Mouse (Mus musculus) midbrain, embryonic 16.5 days (tissue): ENCODE results near the gene Cypt12. TPM values are rescaled to one million over a fixed set of nuclear protein-coding genes. Genes with fewer than 3 reads are reported as not detected.

Experiments
- ATAC-seq: fragments of 200-750 bp; cut with Nextera tagmentation; 2 replicates; pipeline ENCODE4 v1.8.0; 2017; ENCODE audit warnings: moderate TSS enrichment
- H3K27ac ChIP-seq: fragments of 300-500 bp; sonication (generic); 2 replicates; pipeline ENCODE4 v1.5.1; 2014; ENCODE audit warnings: mild to moderate bottlenecking, low read length, mixed read lengths
- H3K27me3 ChIP-seq: fragments of 300-500 bp; sonication (generic); 2 replicates; pipeline ENCODE4 v1.6.1; 2014; ENCODE audit warnings: low read depth, low read length, mixed read lengths; ENCODE audit not compliant: control insufficient read depth, insufficient read depth
- H3K36me3 ChIP-seq: fragments of 300-500 bp; sonication (generic); 2 replicates; pipeline ENCODE4 v1.6.1; 2014; ENCODE audit warnings: mild to moderate bottlenecking, low read length, moderate library complexity, mixed read lengths; ENCODE audit not compliant: control insufficient read depth, insufficient read depth
- H3K4me1 ChIP-seq: fragments of 300-500 bp; sonication (generic); 2 replicates; pipeline ENCODE4 v1.6.1; 2014; ENCODE audit warnings: mild to moderate bottlenecking, low read length, mixed read lengths; ENCODE audit not compliant: control insufficient read depth, insufficient read depth
- H3K4me2 ChIP-seq: fragments of 300-500 bp; sonication (generic); 2 replicates; pipeline ENCODE4 v1.6.1; 2014; ENCODE audit warnings: mild to moderate bottlenecking, low read length, mixed read lengths
- H3K4me3 ChIP-seq: fragments of 300-500 bp; sonication (generic); 2 replicates; pipeline ENCODE4 v1.5.1; 2014; ENCODE audit warnings: low read depth, mild to moderate bottlenecking, low read length, moderate library complexity, mixed read lengths
- H3K9ac ChIP-seq: fragments of 300-500 bp; sonication (generic); 2 replicates; pipeline ENCODE4 v1.6.1; 2014; ENCODE audit warnings: low read depth, low read length, mixed read lengths
- H3K9me3 ChIP-seq: fragments of 300-500 bp; sonication (generic); replicated peaks from 2 replicates; pipeline ENCODE4 v1.6.1; 2014; ENCODE audit warnings: mild to moderate bottlenecking, low read length, mixed read lengths; ENCODE audit not compliant: control insufficient read depth, poor library complexity, severe bottlenecking
- WGBS: fragments of 180-500 bp; shearing (Covaris S2); extraction: QIAGEN DNeasy Blood & Tissue Kit; methylation state at CpG from one replicate; pipeline ENCODE4 v1.1.7; 2014; 5-methylcytosine and 5-hydroxymethylcytosine counted together
- polyA plus RNA-seq: library from polyadenylated mRNA; unstranded; fragments of >200 nt; fragmentation: Nextera tagmentation; extraction: Ambion mirVana; gene quantifications from 2 replicates; pipeline ENCODE4 v1.2.1, GENCODE M21; 2015

Cypt12 gene
- polyA plus RNA-seq = not detected in 2 replicates

- Histone ChIP-seq H3K4me1 (no peaks in the 10 kb centered on the region), H3K9me3 (no peaks in the 10 kb centered on the region), H3K4me3 (no peak within 1 kb of the TSS), H3K27me3 (no peaks in the 10 kb centered on the region), H3K27ac (no peak within 1 kb of the TSS), H3K36me3 (no peaks in the 10 kb centered on the region), H3K9ac (no peak within 1 kb of the TSS), H3K4me2 (no peak within 1 kb of the TSS)
- ATAC-seq = no peak
- WGBS = 93% methylated on average over 13 of the region's 13 CpGs
Measured at GRCm38 (mm10) chr3:17948299-17948698, at the start of gene Cypt12. Gene Cypt12, plus strand, starts transcription at chr3:17948410.

- Histone ChIP-seq H3K36me3 (no peaks in the 10 kb centered on the region), H3K9me3 (no peaks in the 10 kb centered on the region), H3K27ac (no peak overlapping the region), H3K9ac (no peak overlapping the region), H3K4me3 (no peak overlapping the region), H3K4me1 (no peaks in the 10 kb centered on the region), H3K4me2 (no peak overlapping the region), H3K27me3 (no peaks in the 10 kb centered on the region)
- no peak for ATAC-seq
Measured at GRCm38 (mm10) chr3:17913796-17914195, 34.4 kb upstream of the Cypt12 start.

GRCm38 (mm10) chr3:17940206-17940605 lies 8.0 kb upstream of the Cypt12 start:
- 79% methylated on average over 2 of the region's 2 CpGs for WGBS
- no peak for ATAC-seq
- no peaks in the 10 kb centered on the region for H3K27me3 ChIP-seq
- no peaks in the 10 kb centered on the region for H3K9me3 ChIP-seq
- no peak overlapping the region for H3K4me3 ChIP-seq
- H3K9ac ChIP-seq = no peak overlapping the region
- H3K36me3 ChIP-seq = no peaks in the 10 kb centered on the region
- H3K4me1 ChIP-seq = no peaks in the 10 kb centered on the region
- no peak overlapping the region for H3K4me2 ChIP-seq
- no peak overlapping the region for H3K27ac ChIP-seq
